Mouse (Mus musculus): ENCODE data around the gene Entpd1.

GRCm38 (mm10) chr19:40616021-40616420, 3.9 kb downstream of the Entpd1 start:
- TF ChIP-seq CTCF (IDR thresholded peaks at IDR 0.05; ENCODE audit: borderline replicate concordance, insufficient read depth, low read length) (no peak), POLR2A (IDR thresholded peaks at IDR 0.05; ENCODE audit: low read depth, low read length) (no peak)

All from embryonic fibroblast, embryonic 13.5 days (primary cell).